Mouse (Mus musculus) adrenal gland, postnatal 25 days (tissue): ENCODE results near the gene Poldip2. TPM values are rescaled to one million over a fixed set of nuclear protein-coding genes. Genes with fewer than 3 reads are reported as not detected.
"Not testable (repeated sequence)": the region's sequence is repeated elsewhere in the genome, so short reads cannot be mapped to it uniquely, and the experiment has no call there.

Source experiments
- DNase-seq: peaks from one replicate; pipeline ENCODE4 v3.0.0; 2021; ENCODE audit warnings: mixed read lengths
- total RNA-seq: library from RNA; stranded (reverse); gene quantifications from 2 replicates; pipeline ENCODE4 v1.2.3, GENCODE M21; 2021

Gene Poldip2
- total RNA-seq, 1 experiment from 2014 or later: 155 TPM

GRCm38 (mm10) chr11:78501529-78501928 lies 10.5 kb upstream of the Poldip2 start:
- DNase-seq: no peak

GRCm38 (mm10) chr11:78502909-78503650 lies 8.9 kb upstream of the Poldip2 start, which contains the start of gene Sebox:
Sebox (plus strand) TSS chr11:78503447.
- DNase-seq: no peak

- no peak for DNase-seq
Measured at GRCm38 (mm10) chr11:78505430-78505829, 6.6 kb upstream of the Poldip2 start.

GRCm38 (mm10) chr11:78509148-78509547 lies 2.8 kb upstream of the Poldip2 start:
- no peak for DNase-seq

GRCm38 (mm10) chr11:78513106-78513790 lies 1.3 kb downstream of the Poldip2 start:
- DNase-seq: no peak

- DNase-seq: no peak
Measured at GRCm38 (mm10) chr11:78515549-78516325, 3.7 kb downstream of the Poldip2 start.

- no peak for DNase-seq
Measured at GRCm38 (mm10) chr11:78518931-78519330, 6.9 kb downstream of the Poldip2 start.

- DNase-seq: no peak
Measured at GRCm38 (mm10) chr11:78521880-78522279, 9.9 kb downstream of the Poldip2 start.

GRCm38 (mm10) chr11:78522481-78522997 lies 10.5 kb downstream of the Poldip2 start:
- DNase-seq: no peak

- DNase-seq: no peak
Measured at GRCm38 (mm10) chr11:78523241-78523955, 11.4 kb downstream of the Poldip2 start.

- DNase-seq: no peak
Measured at GRCm38 (mm10) chr11:78524838-78525237, 12.8 kb downstream of the Poldip2 start.

GRCm38 (mm10) chr11:78528714-78529113 lies 16.7 kb downstream of the Poldip2 start:
- DNase-seq: no peak

- no peak for DNase-seq
Measured at GRCm38 (mm10) chr11:78530001-78530400, 18.0 kb downstream of the Poldip2 start.

GRCm38 (mm10) chr11:78531046-78531445 lies 19.1 kb downstream of the Poldip2 start:
- peak; percentile 32 for DNase-seq

GRCm38 (mm10) chr11:78531515-78531914 lies 19.5 kb downstream of the Poldip2 start:
- not testable (repeated sequence) for DNase-seq

GRCm38 (mm10) chr11:78534516-78534915 lies 22.5 kb downstream of the Poldip2 start:
- DNase-seq: no peak

- DNase-seq: no peak
Measured at GRCm38 (mm10) chr11:78535376-78536079, 23.5 kb downstream of the Poldip2 start.

GRCm38 (mm10) chr11:78536080-78536689 lies 24.2 kb downstream of the Poldip2 start, which contains the start of the genes Tnfaip1 and Ift20:
Tnfaip1 (minus strand) TSS chr11:78536332.
Ift20 (plus strand) TSS chr11:78536361.
- peak; percentile 94 for DNase-seq

- no peak for DNase-seq
Measured at GRCm38 (mm10) chr11:78536690-78537084, 24.7 kb downstream of the Poldip2 start.

GRCm38 (mm10) chr11:78540358-78540757 lies 28.4 kb downstream of the Poldip2 start:
- DNase-seq: no peak
